ENCODE assay signal across 21 mouse cellular contexts in the genomic region with DNA sequence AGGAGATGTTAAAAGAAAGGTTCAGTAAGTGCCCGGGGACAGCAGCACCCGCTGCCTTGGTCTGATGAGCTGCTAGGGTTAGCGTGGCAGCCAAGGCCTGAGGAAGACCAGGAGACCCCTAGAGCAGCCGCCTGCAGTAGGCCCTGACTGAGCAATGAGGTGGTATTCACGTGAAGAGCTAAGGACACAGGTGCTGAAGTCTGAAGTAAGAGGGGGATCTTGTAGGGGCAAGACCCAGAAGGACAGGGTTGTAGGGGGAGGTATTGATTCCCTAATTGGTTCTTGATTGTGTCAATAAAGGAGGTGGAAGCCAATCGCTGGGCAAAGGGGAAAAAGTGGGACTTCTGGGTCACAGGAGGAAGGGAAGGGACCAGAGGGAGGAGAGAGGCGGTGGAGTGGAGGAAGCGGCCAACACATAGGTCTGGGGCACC. TPM values are rescaled to one million over a fixed set of nuclear protein-coding genes. Genes with fewer than 3 reads are reported as not detected.
DNase-seq lines count a peak whose midpoint lies in the region; TF ChIP-seq lines count a peak whose summit lies in the region.
"Had no signal": no experiment of that assay in that cellular context is flagged by ENCODE, and none has a peak within 500 bp of the region (broad histone marks: within the 10 kb centered on the region; RNA-seq: fewer than 3 reads in every experiment).

No protein-coding gene starts in this region.

- no peak for TF ChIP-seq CTCF in spleen, adult 2 months (IDR thresholded peaks at IDR 0.05; ENCODE audit: extremely low read depth, insufficient read depth, insufficient read length, insufficient replicate concordance)

- intact Hi-C loops in left cerebral cortex, postnatal 36 days (cut with DNase I) = no loop called here

- H3K36me3 ChIP-seq in spleen, adult 2 months (ENCODE audit: control insufficient read depth, insufficient read depth, low read length) = no peaks in the 10 kb centered on the region; the same call in 1 of the 2 replicates
- H3K36me3 ChIP-seq: G1E; heart, embryonic 15.5 days; hindbrain, embryonic 12.5 days; intestine, embryonic 15.5 days had no signal

- no peak for DNase-seq in spleen, adult 2 months (ENCODE audit: low read depth in 1 of 2, low spot score in 2 of 2)
- no peak for DNase-seq in spleen, postnatal 10 days (ENCODE audit: low spot score in 2 of 2)
- DNase-seq in induced T-regulatory cell, adult 2 months (ENCODE audit: low read depth) = peak; percentile 29
- DNase-seq in thymus, postnatal 25 days = peak; percentile 68
- DNase-seq in left cerebral cortex, postnatal 36 days (ENCODE audit: low spot score in 2 of 2) = no peak
- DNase-seq in cerebellum, postnatal 25 days = no peak
- DNase-seq: adrenal gland, postnatal 10 days; cerebellum, adult 11-12 months; cerebellum, adult 9-10 months; cerebellum, postnatal 36 days; forebrain, postnatal 0 days; gastrocnemius, adult 2 months; gastrocnemius, postnatal 25 days; heart, postnatal 4 days had no signal

- H3K27ac ChIP-seq in spleen, adult 2 months (ENCODE audit: insufficient read depth, low read length) = peak overlapping the region; percentile 89
- H3K27ac ChIP-seq: embryonic facial prominence, embryonic 10.5 days; forebrain, embryonic 13.5 days; gastrocnemius, adult 2 months; heart, embryonic 15.5 days; hindbrain, embryonic 12.5 days; hindbrain, postnatal 0 days; intestine, embryonic 15.5 days had no signal

- H3K27me3 ChIP-seq in spleen, adult 2 months (ENCODE audit: control insufficient read depth, insufficient read depth, low read length) = no peaks in the 10 kb centered on the region
- H3K27me3 ChIP-seq: intestine, embryonic 15.5 days had no signal

- H3K4me1 ChIP-seq in spleen, adult 2 months (ENCODE audit: control insufficient read depth, insufficient read depth, insufficient read length) = peaks cover 14% of the 10 kb centered on the region; the same call in 1 of the 2 replicates
- H3K4me1 ChIP-seq: forebrain, embryonic 13.5 days had no signal

- H3K4me3 ChIP-seq in spleen, adult 2 months (ENCODE audit: extremely low read depth, insufficient read depth, insufficient read length) = peak overlapping the region; percentile 23; the same call in 1 of the 2 replicates
- H3K4me3 ChIP-seq: embryonic facial prominence, embryonic 10.5 days; forebrain, embryonic 13.5 days; gastrocnemius, adult 2 months; heart, embryonic 15.5 days; hindbrain, embryonic 12.5 days; intestine, embryonic 15.5 days had no signal

- 75% methylated on average over 8 of the region's 8 CpGs for WGBS in spleen, adult 2 months

- TF ChIP-seq POLR2A in spleen, adult 2 months (IDR thresholded peaks at IDR 0.05; ENCODE audit: low read depth, low read length) = no peak

RNA-seq across cellular contexts. Expression of a gene that starts 5.8 kb away (rescaled TPM):
- polyA plus RNA-seq in spleen, adult 2 months (2012; rRNA removed) = 139 and 165 TPM in 2 replicates
- total RNA-seq in left cerebral cortex, postnatal 36 days (2021) = 1 to 10 TPM; 3.3 to 6.3 TPM
- total RNA-seq: G1E had no signal
- polyA plus RNA-seq: G1E had no signal

RNA-seq across cellular contexts. Expression of a gene that starts 45.2 kb away (rescaled TPM):
- 4.5 and 6.3 TPM in 2 replicates for polyA plus RNA-seq in spleen, adult 2 months (2012; rRNA removed)
- total RNA-seq in left cerebral cortex, postnatal 36 days (2021) = 100 to 1,000 TPM; 453 to 466 TPM

Comparison
In these comparisons a context has a peak if more than half of its experiments do, and no peak if none do; other contexts are left out.
1. DNase-seq: peak in induced T-regulatory cell, adult 2 months (single experiment) and thymus, postnatal 25 days (single experiment); none in spleen, adult 2 months (0 of 2), spleen, postnatal 10 days (0 of 2), left cerebral cortex, postnatal 36 days (0 of 2) and cerebellum, postnatal 25 days (0 of 2).